Mouse (Mus musculus): ENCODE results near the gene Astn2. TPM values are rescaled to one million over a fixed set of nuclear protein-coding genes. Genes with fewer than 3 reads are reported as not detected.

The Astn2 gene
- polyA plus RNA-seq, 1 experiment from 2014 or later: 0.52 TPM

DNA sequence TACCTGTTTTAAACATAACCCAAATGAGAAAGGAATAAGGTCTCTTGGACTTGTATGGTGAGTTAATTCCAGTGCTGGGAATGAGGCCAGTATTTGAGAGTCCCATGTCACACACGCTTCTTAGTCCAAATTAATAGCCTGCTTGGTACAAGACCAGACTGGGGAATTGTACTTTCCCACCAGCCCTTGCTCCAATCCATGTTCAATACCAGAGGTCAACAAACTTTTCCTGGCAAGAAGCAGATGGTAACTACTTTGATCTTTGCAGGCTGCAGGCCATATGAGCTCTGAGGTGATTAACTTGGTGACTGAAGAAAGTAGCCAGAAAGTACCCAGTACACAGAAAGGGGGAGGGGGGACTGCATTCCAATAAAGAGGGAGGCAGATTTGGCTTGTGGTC lies 91.7 kb downstream of the Astn2 start:
- H3K4me2 ChIP-seq: no peak overlapping the region
- no peaks in the 10 kb centered on the region for H3K9me3 ChIP-seq (replicated peaks)
- H3K4me3 ChIP-seq: no peak overlapping the region
- no peak overlapping the region for H3K27ac ChIP-seq
- H3K4me1 ChIP-seq (replicated peaks): no peaks in the 10 kb centered on the region
- 57% methylated on average over 1 of the region's 1 CpGs for WGBS
- no peaks in the 10 kb centered on the region for H3K27me3 ChIP-seq
- no peak for ATAC-seq (replicated peaks; ENCODE audit: insufficient number of reproducible peaks, insufficient read depth, low FRiP score, low read depth)
- H3K36me3 ChIP-seq: no peaks in the 10 kb centered on the region
- H3K9ac ChIP-seq: no peak overlapping the region

DNA sequence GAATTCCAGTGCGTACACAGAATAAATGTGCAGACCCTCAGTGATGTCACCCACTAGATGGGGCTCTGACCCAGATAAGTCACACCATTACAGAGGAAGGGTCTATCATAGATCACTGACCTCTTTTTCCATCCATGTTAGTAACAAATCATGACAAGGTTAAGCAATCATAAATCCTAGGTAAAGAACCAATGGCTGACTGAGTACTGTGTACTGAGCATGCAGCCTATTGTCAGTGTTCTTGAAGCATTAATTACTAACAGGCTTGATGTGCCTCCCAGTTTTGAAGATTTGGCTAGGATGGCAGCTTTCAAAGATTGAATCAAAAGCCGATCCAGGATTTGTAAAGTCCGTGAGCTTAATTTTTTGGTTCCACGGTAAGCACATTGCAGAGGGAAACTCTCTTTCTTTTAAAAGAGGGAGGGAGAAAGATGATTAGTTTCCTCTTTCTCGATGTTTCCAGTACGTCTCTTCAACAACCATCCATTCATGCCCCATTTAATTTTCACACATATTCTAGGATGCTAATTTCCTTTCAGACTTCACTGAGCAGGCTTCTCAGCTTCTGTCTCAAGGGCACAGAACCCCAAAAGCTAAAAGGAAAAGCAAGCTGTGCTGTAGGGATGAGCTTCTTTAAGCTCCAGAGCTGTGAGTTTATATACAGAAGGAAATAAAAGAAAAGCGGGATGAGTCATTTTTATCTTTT lies 93.9 kb downstream of the Astn2 start:
- 77% methylated on average over 7 of the region's 7 CpGs for WGBS
- no peaks in the 10 kb centered on the region for H3K36me3 ChIP-seq
- no peak overlapping the region for H3K9ac ChIP-seq
- no peak for ATAC-seq (replicated peaks; ENCODE audit: insufficient number of reproducible peaks, insufficient read depth, low FRiP score, low read depth)
- no peaks in the 10 kb centered on the region for H3K27me3 ChIP-seq
- H3K4me1 ChIP-seq (replicated peaks): no peaks in the 10 kb centered on the region
- no peak overlapping the region for H3K4me2 ChIP-seq
- H3K4me3 ChIP-seq: no peak overlapping the region
- H3K9me3 ChIP-seq (replicated peaks): no peaks in the 10 kb centered on the region
- H3K27ac ChIP-seq: no peak overlapping the region

DNA sequence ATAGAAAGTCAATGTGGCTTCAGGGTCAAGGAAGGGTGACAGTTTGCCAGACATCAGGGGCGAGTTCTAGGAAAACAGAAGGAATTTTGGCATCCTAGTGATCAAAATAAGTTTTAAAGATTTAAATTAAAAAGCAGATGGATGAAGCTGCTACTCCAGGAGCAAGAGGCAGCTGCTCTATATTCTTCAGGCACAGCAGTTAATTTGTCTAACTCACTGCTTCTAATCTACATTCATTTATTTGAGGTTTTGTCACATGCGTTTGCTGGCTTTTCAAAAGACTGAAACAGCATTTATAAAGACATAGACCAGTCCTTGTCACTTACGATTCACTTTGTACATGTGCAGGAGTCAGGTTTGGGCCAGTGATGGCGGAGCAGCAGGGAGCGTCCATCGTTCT lies 98.0 kb downstream of the Astn2 start:
- H3K4me2 ChIP-seq: no peak overlapping the region
- H3K4me1 ChIP-seq (replicated peaks): no peaks in the 10 kb centered on the region
- no peaks in the 10 kb centered on the region for H3K9me3 ChIP-seq (replicated peaks)
- H3K4me3 ChIP-seq: no peak overlapping the region
- no peak overlapping the region for H3K27ac ChIP-seq
- no peaks in the 10 kb centered on the region for H3K36me3 ChIP-seq
- no peak overlapping the region for H3K9ac ChIP-seq
- H3K27me3 ChIP-seq: no peaks in the 10 kb centered on the region
- no peak for ATAC-seq (replicated peaks; ENCODE audit: insufficient number of reproducible peaks, insufficient read depth, low FRiP score, low read depth)
- 73% methylated on average over 6 of the region's 6 CpGs for WGBS

DNA sequence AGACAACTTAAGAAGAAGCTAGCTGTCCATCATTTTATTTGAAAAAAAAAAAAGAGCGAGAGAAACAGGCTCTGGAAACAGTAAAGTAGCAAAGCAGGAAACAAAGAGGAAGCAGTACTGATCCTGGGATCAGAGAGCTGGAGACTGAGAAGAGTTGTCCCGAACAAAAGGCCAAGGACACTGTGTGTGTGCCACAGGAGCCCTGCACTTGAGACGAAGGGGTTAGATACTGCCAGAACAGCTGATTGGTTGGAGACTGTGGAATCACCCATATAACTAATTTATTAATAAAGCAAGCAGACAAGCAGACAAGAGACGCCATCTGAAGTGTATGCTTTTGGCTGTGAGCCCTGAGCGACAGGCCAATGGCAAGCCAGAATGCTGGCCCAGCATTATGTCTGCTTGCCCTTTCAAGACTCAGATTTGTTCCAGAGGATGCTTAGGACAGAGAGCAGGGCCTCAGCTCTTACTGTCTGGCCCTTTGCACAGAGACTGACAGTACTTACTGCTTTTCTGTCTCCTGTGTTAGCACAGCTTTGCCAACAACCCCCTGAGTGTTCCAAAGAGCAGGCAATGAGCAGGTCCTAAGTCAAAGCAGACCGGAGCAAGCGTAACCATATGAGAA lies 101.6 kb downstream of the Astn2 start:
- WGBS: 62% methylated on average over 7 of the region's 7 CpGs
- no peak overlapping the region for H3K27ac ChIP-seq
- no peak overlapping the region for H3K4me3 ChIP-seq
- no peaks in the 10 kb centered on the region for H3K36me3 ChIP-seq
- no peaks in the 10 kb centered on the region; the same call in 1 of the 2 replicates for H3K4me1 ChIP-seq (replicated peaks)
- H3K9ac ChIP-seq: no peak overlapping the region
- no peak for ATAC-seq (replicated peaks; ENCODE audit: insufficient number of reproducible peaks, insufficient read depth, low FRiP score, low read depth)
- H3K9me3 ChIP-seq (replicated peaks): no peaks in the 10 kb centered on the region
- no peaks in the 10 kb centered on the region for H3K27me3 ChIP-seq
- no peak overlapping the region for H3K4me2 ChIP-seq

DNA sequence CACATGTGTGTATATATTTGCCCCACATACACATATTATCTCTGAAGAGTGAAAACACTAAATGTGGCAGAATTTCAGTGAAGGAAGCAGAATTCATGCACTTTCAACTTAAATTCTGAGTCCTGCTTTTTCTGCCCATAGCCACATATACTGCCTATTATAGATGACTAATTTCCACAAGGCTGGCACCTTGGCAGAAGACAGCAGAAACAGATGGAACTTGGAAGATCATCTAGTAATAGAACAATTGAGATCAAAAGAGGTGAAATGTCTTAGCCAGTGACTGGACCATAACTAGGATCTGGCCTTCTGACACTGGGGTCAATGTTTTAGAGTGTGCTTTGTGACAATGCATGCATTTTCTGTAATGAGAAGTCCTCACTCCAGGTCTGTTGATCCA lies 119.4 kb downstream of the Astn2 start:
- H3K4me2 ChIP-seq: no peak overlapping the region
- no peaks in the 10 kb centered on the region for H3K4me1 ChIP-seq (replicated peaks)
- H3K36me3 ChIP-seq: no peaks in the 10 kb centered on the region
- H3K27me3 ChIP-seq: no peaks in the 10 kb centered on the region
- no peaks in the 10 kb centered on the region for H3K9me3 ChIP-seq (replicated peaks)
- ATAC-seq (replicated peaks; ENCODE audit: insufficient number of reproducible peaks, insufficient read depth, low FRiP score, low read depth): no peak
- no peak overlapping the region for H3K27ac ChIP-seq
- no peak overlapping the region for H3K9ac ChIP-seq
- no peak overlapping the region for H3K4me3 ChIP-seq

DNA sequence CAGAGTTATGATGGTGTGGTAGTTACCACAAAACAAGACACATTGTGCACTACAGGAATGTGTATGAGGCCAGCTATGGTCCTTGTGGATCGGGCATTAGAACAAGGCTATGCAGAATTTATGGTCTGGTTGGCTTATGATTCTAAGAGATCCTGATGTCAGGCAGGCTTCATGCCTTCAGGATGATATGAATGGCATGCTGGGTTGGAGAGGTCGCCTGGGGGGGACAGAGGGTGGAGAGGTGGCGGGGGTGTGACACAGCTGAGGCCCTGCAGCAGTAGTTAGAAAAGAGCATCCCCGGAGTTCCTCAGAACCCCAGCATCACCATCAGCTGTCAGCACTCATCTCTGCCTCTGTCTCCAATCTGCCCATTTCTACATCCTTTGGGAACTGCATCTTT lies 128.3 kb downstream of the Astn2 start:
- Histone ChIP-seq H3K9me3 (replicated peaks) (no peaks in the 10 kb centered on the region), H3K9ac (no peak overlapping the region), H3K27ac (no peak overlapping the region), H3K4me3 (no peak overlapping the region), H3K27me3 (no peaks in the 10 kb centered on the region), H3K36me3 (no peaks in the 10 kb centered on the region), H3K4me1 (replicated peaks) (no peaks in the 10 kb centered on the region), H3K4me2 (no peak overlapping the region)
- WGBS: 61% methylated on average over 4 of the region's 4 CpGs
- ATAC-seq (replicated peaks; ENCODE audit: insufficient number of reproducible peaks, insufficient read depth, low FRiP score, low read depth): no peak

DNA sequence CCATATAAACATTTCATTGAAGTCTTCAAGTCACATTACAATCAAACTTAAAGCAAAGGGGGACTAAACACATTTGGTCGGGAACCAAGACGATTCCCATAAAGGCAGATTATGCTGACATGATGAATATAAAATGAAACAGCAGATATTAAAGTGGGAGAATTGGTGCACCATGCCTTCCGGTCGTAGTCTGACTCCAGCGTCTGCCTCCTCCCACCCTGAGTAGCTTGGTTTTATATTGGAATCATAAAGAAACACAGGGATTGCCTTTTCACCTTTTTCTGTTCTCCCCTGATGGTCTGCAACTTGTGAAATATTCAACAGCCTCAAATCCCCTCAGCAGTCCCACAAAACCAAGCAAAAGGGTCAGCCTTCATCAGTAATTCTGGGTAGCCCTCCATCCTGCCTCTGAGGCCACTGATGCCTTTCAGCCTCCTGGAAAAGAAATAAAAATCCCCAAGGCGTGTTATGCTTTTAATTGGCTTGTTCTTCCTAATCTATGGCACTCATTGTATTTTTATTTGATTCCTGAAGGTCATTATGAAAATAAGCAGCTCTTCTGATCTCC lies 132.8 kb downstream of the Astn2 start:
- no peak for ATAC-seq (replicated peaks; ENCODE audit: insufficient number of reproducible peaks, insufficient read depth, low FRiP score, low read depth)
- WGBS: 84% methylated on average over 6 of the region's 6 CpGs

DNA sequence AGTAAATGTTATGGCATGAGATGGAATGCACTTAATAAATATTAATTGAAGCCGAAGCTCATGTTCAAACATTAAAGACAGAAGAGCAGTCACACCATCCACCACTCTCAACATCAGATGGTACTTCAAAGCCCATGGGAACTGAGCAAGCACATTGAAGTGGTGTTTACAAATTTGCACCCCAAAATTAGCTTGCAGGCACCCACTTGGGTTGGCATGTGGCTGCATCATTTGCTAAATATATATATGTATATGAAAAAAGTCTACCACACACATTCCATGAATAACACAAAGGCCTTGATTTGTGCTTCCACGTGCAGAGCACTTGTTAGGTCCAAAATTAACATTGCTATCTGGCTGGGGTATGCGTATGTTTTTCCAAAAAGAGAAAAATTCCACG lies 140.4 kb downstream of the Astn2 start:
- Histone ChIP-seq H3K9me3 (replicated peaks) (no peaks in the 10 kb centered on the region), H3K4me3 (no peak overlapping the region), H3K27me3 (no peaks in the 10 kb centered on the region), H3K27ac (no peak overlapping the region), H3K36me3 (no peaks in the 10 kb centered on the region), H3K4me2 (no peak overlapping the region), H3K9ac (no peak overlapping the region), H3K4me1 (replicated peaks) (peaks cover 3% of the 10 kb centered on the region; the same call in 1 of the 2 replicates)
- WGBS: 47% methylated on average over 4 of the region's 4 CpGs
- no peak for ATAC-seq (replicated peaks; ENCODE audit: insufficient number of reproducible peaks, insufficient read depth, low FRiP score, low read depth)

More for the DNA sequence above, 132.8 kb downstream of the Astn2 start:
- H3K36me3 ChIP-seq: no peaks in the 10 kb centered on the region
- H3K27ac ChIP-seq: no peak overlapping the region
- H3K27me3 ChIP-seq: no peaks in the 10 kb centered on the region
- no peak overlapping the region for H3K4me3 ChIP-seq
- H3K9me3 ChIP-seq (replicated peaks): no peaks in the 10 kb centered on the region
- H3K4me1 ChIP-seq (replicated peaks): no peaks in the 10 kb centered on the region
- no peak overlapping the region for H3K9ac ChIP-seq
- no peak overlapping the region for H3K4me2 ChIP-seq

DNA sequence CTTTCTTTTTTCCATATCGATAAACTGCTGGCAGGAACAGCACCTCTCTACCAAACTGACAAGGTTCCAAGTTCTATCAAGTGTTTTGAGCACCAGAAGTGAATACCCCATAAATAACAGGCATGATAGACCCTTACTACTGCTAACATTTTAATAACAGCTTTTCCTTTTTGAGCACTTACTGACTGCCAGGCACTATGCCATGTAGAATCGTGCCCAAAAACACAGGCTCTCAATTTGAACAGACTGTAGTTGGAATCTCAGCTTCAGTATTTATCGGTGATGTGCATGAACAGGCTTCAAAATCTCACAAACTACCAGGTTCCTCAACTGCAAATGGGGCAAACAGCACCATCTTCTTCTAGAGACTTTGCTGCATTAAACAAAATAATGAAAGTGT lies 143.1 kb downstream of the Astn2 start:
- Histone ChIP-seq H3K9me3 (replicated peaks) (no peaks in the 10 kb centered on the region), H3K9ac (no peak overlapping the region), H3K4me2 (no peak overlapping the region), H3K4me1 (replicated peaks) (peaks cover 3% of the 10 kb centered on the region; the same call in 1 of the 2 replicates), H3K4me3 (no peak overlapping the region), H3K27ac (no peak overlapping the region), H3K36me3 (no peaks in the 10 kb centered on the region), H3K27me3 (no peaks in the 10 kb centered on the region)
- WGBS: 75% methylated on average over 3 of the region's 3 CpGs
- no peak for ATAC-seq (replicated peaks; ENCODE audit: insufficient number of reproducible peaks, insufficient read depth, low FRiP score, low read depth)

DNA sequence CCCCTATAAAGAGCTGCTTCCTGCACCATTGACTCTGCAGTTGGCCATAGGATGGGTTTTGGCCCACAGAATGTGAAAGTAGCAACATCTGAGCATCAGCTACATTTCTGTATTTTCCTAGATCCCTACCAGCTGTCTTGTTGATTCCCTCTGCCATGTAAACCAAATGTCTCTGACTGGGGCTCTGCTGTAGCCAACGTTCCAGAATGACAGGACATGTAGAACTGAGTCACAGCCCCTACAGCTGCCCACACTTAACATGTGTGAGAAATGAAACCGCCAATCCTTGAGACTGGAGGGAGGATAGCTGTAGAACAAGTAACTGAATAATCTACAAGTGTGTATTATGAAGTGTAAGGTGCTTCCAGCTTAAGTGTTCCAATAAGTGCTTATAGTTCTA lies 145.5 kb downstream of the Astn2 start:
- H3K9ac ChIP-seq: no peak overlapping the region
- H3K9me3 ChIP-seq (replicated peaks): no peaks in the 10 kb centered on the region
- no peak for ATAC-seq (replicated peaks; ENCODE audit: insufficient number of reproducible peaks, insufficient read depth, low FRiP score, low read depth)
- 76% methylated on average over 2 of the region's 2 CpGs for WGBS
- H3K27ac ChIP-seq: no peak overlapping the region
- no peaks in the 10 kb centered on the region for H3K27me3 ChIP-seq
- H3K4me1 ChIP-seq (replicated peaks): peaks cover under 1% of the 10 kb centered on the region; the same call in 1 of the 2 replicates
- H3K4me3 ChIP-seq: no peak overlapping the region
- H3K36me3 ChIP-seq: no peaks in the 10 kb centered on the region
- H3K4me2 ChIP-seq: no peak overlapping the region

DNA sequence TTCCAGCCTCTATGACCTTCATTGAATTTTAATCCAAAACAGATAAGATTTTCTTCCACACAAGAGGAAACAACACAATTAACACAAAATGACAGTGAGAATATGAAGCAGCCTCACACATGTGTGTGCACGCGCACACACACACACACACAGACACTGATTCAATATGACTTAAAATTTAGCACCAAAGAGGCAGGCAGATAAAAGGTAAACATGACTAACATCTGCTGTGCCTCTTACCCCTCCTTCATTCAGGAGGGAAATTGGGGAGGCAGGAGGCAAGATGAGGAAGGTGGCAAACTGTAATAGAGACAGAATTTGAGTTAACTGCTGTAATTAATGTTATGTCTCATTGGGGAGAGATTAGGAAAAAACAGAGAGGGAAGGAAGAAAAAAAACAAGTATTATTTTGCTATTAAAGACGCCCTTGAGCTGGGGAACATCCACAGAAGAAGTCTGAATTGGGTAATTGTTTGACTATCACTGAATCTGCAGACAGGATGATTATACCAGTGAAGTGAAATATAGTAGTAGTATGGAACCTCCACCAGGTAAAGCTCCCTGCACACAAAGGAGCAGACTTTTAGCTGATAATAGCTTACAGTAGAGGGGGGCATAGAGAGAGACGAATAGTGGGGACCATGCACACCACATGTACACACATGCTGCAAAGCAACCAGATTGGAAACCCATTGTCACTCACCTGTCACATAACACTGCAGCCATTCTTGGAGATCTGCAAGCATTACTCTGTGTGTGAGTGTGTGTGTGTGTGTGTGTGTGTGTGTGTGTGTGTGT lies 149.5 kb downstream of the Astn2 start:
- WGBS: 79% methylated on average over 4 of the region's 4 CpGs
- no peak for ATAC-seq (replicated peaks; ENCODE audit: insufficient number of reproducible peaks, insufficient read depth, low FRiP score, low read depth)

More for the DNA sequence above, 149.5 kb downstream of the Astn2 start:
- H3K27me3 ChIP-seq: no peaks in the 10 kb centered on the region
- no peak overlapping the region for H3K27ac ChIP-seq
- H3K4me3 ChIP-seq: no peak overlapping the region
- no peaks in the 10 kb centered on the region for H3K36me3 ChIP-seq
- H3K4me2 ChIP-seq: no peak overlapping the region
- no peak overlapping the region for H3K9ac ChIP-seq
- H3K9me3 ChIP-seq (replicated peaks): no peaks in the 10 kb centered on the region
- no peaks in the 10 kb centered on the region for H3K4me1 ChIP-seq (replicated peaks)
